Mouse (Mus musculus): ENCODE measurements around the gene Misp.

The Misp gene

GRCm38 (mm10) chr10:79820782-79821181 lies at the start of gene Misp:
TSS of gene Misp (plus strand) at chr10:79820989.
- no peak for DNase-seq (ENCODE audit: extremely low read depth, low read depth, low spot score)

DNA sequence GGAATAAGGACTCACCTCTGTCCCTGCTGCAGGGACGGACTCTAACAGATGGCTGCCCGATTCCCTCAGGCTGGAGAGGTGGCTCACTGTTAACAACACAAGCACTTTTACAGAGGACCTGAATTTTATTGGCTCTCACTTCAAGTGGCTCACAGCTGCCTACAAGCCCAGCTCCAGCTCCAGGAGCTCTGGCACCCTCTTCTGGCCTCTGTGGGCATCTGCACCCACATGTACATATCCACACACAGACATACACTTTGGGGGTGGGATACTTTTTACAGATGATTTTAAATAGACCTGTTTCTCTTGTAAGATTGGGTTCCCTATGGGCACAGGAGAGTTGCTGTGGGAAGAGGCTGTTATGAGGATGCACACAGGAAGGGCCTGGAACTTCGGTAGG lies 48.5 kb upstream of the Misp start:
- DNase-seq (ENCODE audit: extremely low read depth, low read depth, low spot score): no peak

DNA sequence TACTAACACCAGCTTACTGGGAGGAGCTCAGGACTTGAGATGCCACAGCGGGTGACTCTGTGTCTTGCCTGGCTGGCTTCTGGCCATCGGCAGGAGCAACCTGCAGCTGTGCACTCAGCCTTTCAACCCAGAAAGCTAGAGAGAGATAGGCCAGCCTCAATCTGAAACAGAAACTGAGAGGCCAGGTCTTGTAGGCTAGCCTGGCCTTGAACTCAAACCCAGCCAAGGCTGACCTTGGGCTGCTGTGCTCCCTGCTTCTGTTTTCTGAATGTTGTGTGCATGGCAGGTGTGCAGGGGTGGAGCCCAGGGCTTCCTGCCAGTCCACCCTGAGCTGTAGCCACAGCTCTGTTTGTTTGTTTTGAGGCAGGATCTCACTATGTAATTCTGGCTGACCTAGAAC lies 47.6 kb upstream of the Misp start:
- DNase-seq (ENCODE audit: extremely low read depth, low read depth, low spot score): no peak

GRCm38 (mm10) chr10:79774486-79775279 lies 46.1 kb upstream of the Misp start:
- no peak for DNase-seq (ENCODE audit: extremely low read depth, low read depth, low spot score)

DNA sequence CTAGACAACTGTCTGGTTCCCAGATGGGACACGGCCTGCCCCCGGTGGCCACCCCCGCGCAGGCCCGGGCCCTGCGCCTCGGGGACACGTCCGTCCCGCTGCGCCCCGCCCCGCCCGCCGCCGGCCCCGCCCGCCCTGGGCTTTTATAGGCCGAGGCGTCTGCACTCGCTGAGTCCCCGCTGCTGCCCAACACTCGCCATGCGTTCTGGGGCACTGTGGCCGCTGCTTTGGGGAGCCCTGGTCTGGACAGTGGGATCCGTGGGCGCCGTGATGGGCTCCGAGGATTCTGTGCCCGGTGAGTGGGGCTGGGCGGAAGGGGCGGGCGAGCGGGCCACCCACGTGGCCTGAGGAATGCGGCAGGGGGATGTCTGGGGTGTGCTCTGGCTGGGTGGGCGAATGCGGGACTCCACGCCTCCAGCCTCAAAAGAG lies 43.7 kb upstream of the Misp start, which contains the start of gene Fstl3:
Gene Fstl3, plus strand, starts transcription at position 170 of the 429 bp plus-strand sequence.
- DNase-seq (ENCODE audit: extremely low read depth, low read depth, low spot score): no peak

DNA sequence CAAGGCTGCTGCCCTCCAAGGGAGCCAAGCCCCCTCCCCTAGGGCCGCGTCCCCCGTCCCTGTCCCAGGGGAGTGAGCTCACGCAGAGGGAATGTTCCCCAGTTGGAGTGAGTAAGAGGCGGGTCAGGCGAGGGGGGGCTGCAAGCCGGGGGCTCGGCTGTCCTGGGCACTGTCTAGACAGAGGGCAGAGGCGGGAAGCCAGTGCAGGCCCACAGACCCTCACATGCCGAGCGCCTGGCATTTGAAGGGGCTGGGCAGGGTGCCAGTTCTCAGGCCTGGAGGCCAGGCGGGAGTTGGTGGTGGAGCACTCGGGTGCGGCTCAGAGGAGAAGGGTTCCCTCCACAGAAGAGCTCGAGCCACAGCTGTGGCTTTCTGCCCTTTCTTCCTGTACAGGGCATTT lies 42.8 kb upstream of the Misp start:
- no peak for DNase-seq (ENCODE audit: extremely low read depth, low read depth, low spot score)

GRCm38 (mm10) chr10:79779193-79779592 lies 41.6 kb upstream of the Misp start:
- DNase-seq (ENCODE audit: extremely low read depth, low read depth, low spot score): no peak

- DNase-seq (ENCODE audit: extremely low read depth, low read depth, low spot score): peak; percentile 93
These were observed 40.8 kb upstream of the Misp start for GRCm38 (mm10) chr10:79779784-79780663.

DNA sequence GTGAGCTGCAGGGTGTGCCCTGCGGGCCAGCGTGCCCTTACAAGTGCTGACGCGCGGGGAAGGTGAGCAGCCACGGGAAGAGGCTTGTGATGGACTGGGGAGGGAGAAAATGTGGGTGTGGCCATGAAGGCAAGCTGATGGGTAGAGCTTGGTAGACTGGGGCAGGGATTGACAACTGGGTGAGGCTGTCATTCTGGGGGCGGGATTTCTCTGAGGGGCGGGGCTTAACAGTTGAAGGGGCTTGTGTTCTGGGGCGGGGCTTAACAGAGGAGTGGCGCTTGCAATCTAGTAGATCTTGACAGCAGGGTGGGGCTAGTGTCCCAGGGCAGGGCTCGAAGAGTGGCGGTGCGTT lies 40.1 kb upstream of the Misp start:
- DNase-seq (ENCODE audit: extremely low read depth, low read depth, low spot score): no peak

GRCm38 (mm10) chr10:79781139-79781538 lies 39.6 kb upstream of the Misp start:
- DNase-seq (ENCODE audit: extremely low read depth, low read depth, low spot score): no peak

DNA sequence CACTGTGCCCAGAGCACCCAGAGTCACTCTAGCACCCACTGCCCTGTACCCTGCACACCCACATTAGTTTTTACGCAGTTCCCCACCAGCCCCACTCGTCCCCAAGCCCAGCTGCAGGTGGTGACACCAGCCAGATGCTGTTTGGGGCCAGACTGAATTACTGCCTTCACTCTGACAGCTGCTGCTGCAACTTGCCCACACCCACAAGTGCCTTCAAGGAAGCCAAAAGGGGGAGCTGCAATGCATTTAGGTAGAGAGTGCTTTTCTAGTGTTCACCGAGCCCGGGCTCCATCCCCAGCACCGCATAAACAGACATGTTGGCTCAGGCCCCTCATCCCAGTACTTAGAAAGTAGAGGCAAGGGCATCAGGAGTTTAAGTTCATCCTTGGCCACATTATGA lies 38.8 kb upstream of the Misp start:
- no peak for DNase-seq (ENCODE audit: extremely low read depth, low read depth, low spot score)

DNA sequence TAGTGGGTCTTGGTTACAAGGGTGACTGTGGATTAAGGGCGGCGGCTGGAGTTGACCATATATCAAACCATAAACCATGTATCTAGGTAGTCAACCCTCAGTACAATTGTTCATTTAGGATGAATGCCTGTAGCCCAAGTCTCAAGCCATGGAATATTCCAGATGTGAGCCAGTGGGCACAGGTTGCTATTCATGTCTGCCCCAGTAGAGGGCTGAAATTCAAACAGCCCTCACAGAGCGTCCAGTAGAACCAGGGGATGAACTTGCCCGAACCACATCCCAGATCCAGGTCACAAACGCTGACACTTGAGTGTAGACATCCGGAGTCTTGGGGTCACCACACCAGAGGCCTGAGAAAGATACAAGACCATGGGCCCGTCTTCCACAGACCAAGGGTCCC lies 37.7 kb upstream of the Misp start:
- no peak for DNase-seq (ENCODE audit: extremely low read depth, low read depth, low spot score)

GRCm38 (mm10) chr10:79783920-79784800 lies 36.6 kb upstream of the Misp start:
- no peak for DNase-seq (ENCODE audit: extremely low read depth, low read depth, low spot score)

DNA sequence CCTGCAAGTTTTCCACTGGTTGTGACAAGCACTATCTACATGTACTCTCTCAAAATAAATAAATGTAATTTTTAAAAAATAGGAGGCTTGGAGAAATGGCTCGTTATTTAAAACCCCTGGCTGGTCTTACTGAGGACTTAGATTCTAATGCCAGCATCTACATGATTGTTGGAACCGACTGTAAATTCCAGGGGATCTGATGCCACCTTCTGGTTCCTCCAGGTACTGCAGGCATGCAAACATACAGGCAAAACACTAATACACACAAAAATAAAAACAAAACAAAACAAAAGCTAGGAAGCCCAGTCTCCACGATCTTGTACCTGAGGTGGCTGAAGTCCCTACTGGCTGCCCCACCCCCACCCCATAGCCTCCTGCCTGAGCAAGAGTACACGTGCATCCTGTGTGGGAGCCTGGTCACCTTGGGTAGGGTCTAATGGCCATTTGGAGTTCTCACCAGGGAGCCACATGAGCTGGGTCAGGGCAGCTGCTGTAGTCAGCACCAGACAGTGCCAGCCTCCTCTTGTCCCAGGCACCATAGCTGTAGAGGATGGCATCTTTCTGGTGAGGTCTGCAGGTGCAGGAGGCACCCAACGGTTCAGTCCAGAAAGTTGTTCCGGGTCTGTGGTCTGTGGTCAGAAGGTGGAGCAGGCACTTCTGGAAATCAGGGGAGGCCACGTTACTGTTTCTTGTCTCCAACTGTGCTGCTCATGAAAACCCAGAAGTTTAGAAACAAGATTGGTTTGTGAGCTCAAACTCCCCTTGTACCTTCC lies 32.2 kb upstream of the Misp start:
- DNase-seq (ENCODE audit: extremely low read depth, low read depth, low spot score): no peak

GRCm38 (mm10) chr10:79789581-79789980 lies 31.2 kb upstream of the Misp start:
- DNase-seq (ENCODE audit: extremely low read depth, low read depth, low spot score): no peak

DNA sequence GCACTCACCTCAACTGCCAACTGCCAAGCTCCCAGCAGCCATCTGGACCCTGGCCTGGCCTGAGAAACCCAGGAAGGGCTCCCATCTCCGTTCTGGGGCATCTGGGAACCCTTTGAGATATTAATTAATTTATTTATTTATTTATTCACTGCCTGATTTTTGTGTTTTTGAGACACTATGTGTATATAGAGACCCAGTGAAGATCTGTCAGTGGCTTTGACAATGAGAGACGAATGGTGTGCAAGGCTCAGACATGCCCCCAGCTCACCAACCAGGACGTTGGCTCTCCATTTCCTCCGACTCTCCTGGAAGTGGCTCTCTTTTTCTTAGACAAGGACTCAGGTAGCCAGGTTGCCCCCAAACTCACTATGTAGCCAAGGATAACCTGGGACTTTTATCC lies 29.9 kb upstream of the Misp start, which contains the start of gene Prss57:
Gene Prss57, minus strand, starts transcription at position 101 of the 400 bp plus-strand sequence.
- no peak for DNase-seq (ENCODE audit: extremely low read depth, low read depth, low spot score)

DNA sequence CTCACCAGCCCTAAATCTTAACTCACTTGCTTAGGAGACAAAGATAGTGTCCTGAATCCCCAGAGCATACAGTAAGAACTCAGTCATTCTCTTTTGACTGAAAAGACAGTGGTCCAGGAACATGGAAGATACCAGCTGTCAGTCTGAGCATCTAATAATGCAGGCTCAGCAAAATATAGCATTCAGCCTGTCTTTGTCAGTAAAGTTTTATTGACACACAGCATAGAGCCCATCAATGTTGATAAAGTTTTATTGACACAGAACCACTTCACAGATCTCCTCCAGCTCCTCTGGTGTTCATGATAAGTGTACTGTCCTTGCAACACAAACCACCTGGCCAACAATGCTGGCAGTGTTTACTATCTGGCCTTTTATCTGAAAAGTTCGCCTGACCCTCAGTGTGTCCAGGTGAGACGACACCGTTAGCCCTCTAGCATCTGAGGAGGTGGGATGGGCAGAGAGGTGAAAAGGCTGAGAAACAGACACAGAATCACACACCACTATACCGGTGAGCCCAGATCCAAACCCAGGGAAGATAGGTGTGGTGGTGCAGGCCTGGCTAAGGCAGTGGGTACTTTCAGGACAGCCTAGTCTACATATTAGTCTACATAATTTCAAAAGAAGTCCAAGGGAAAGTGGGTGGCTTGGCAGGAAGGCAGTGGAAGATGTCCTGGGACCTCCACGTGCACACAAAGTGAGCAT lies 28.3 kb upstream of the Misp start:
- DNase-seq (ENCODE audit: extremely low read depth, low read depth, low spot score): no peak

- no peak for DNase-seq (ENCODE audit: extremely low read depth, low read depth, low spot score)
These were observed 27.6 kb upstream of the Misp start, which contains the start of gene Palm for GRCm38 (mm10) chr10:79793051-79793737. TSS of gene Palm (plus strand) at chr10:79793572.

Measured in fat pad, adult 2 months (tissue).